Mouse (Mus musculus) ES-Bruce4 (cell line): ENCODE measurements around the gene Klc2. TPM values are rescaled to one million over a fixed set of nuclear protein-coding genes. Genes with fewer than 3 reads are reported as not detected.

Experiments
- H3K27ac ChIP-seq: 2 replicates; pipeline ENCODE4 v1.5.1; 2012; ENCODE audit warnings: low read length, inconsistent platforms; ENCODE audit not compliant: insufficient read depth
- H3K27me3 ChIP-seq: 2 replicates; pipeline ENCODE4 v1.6.1; 2012; ENCODE audit warnings: mild to moderate bottlenecking, low read length, inconsistent platforms; ENCODE audit not compliant: control insufficient read depth, poor library complexity, insufficient read depth, severe bottlenecking
- H3K36me3 ChIP-seq: 2 replicates; pipeline ENCODE4 v1.6.1; 2012; ENCODE audit warnings: inconsistent platforms, mild to moderate bottlenecking, low read length, moderate library complexity; ENCODE audit not compliant: control insufficient read depth, poor library complexity, insufficient read depth, severe bottlenecking
- H3K4me1 ChIP-seq: one replicate; pipeline ENCODE4 v1.8.1; 2011; ENCODE audit warnings: low read length; ENCODE audit not compliant: control insufficient read depth, insufficient read depth
- H3K4me3 ChIP-seq: 2 replicates; pipeline ENCODE4 v1.5.1; 2011; ENCODE audit warnings: low read depth, mild to moderate bottlenecking, low read length
- H3K9ac ChIP-seq: 2 replicates; pipeline ENCODE4 v1.6.1; 2012; ENCODE audit warnings: low read depth, mild to moderate bottlenecking, inconsistent platforms; ENCODE audit not compliant: poor library complexity, severe bottlenecking
- H3K9me3 ChIP-seq: replicated peaks from 2 replicates; pipeline ENCODE4 v1.6.1; 2012; ENCODE audit warnings: mild to moderate bottlenecking, low read length, inconsistent platforms; ENCODE audit not compliant: control insufficient read depth, poor library complexity, insufficient read depth, severe bottlenecking
- CTCF ChIP-seq: IDR thresholded peaks from one replicate; pipeline ENCODE4 v1.8.1; 2011; ENCODE audit warnings: low read depth, low read length
- EP300 ChIP-seq: IDR thresholded peaks from 2 replicates; pipeline ENCODE4 v1.6.1; 2011; ENCODE audit warnings: low read depth, low read length; ENCODE audit not compliant: insufficient read depth
- POLR2A ChIP-seq: IDR thresholded peaks from one replicate; pipeline ENCODE4 v1.8.1; 2011; ENCODE audit warnings: low read length; ENCODE audit not compliant: insufficient read depth
- polyA plus RNA-seq: library from polyadenylated mRNA; stranded (reverse); fragments of >200 nt; gene quantifications from 2 replicates; pipeline ENCODE4 v1.2.4, GENCODE M21; 2011; ENCODE audit warnings: low read depth; ENCODE audit not compliant: missing spikeins, insufficient read depth, insufficient read length

The Klc2 gene
- polyA plus RNA-seq = 24.5 and 24.7 TPM in 2 replicates

DNA sequence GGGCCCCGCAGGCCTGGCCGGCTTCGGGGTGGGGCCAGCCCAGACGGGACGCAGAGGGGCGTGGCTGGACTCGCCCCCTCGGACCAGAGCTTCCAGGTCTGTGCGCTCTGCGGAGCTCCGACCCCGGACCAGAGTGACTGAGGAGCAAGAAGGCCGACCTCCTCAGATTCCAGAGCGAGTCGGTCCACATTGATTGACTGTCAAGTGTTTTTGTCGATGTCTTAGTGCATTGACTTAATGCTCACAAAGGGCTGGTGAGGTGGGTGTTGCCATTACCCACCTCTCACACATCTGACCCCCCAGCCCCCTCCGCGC lies at the start of gene Klc2:
Gene Klc2, minus strand, starts transcription at position 177 of the 315 bp plus-strand sequence.
- TF ChIP-seq CTCF = no peak
- no peak for TF ChIP-seq EP300
- TF ChIP-seq POLR2A = no peak
- H3K9me3 ChIP-seq = no peaks in the 10 kb centered on the region
- peak within 1 kb of the TSS; percentile 95 for H3K4me3 ChIP-seq
- H3K27ac ChIP-seq = no peak within 1 kb of the TSS; the same call in 1 of the 2 replicates
- H3K4me1 ChIP-seq = no peaks in the 10 kb centered on the region
- H3K27me3 ChIP-seq = no peaks in the 10 kb centered on the region
- H3K36me3 ChIP-seq = no peaks in the 10 kb centered on the region
- peak within 1 kb of the TSS; percentile 55 for H3K9ac ChIP-seq

DNA sequence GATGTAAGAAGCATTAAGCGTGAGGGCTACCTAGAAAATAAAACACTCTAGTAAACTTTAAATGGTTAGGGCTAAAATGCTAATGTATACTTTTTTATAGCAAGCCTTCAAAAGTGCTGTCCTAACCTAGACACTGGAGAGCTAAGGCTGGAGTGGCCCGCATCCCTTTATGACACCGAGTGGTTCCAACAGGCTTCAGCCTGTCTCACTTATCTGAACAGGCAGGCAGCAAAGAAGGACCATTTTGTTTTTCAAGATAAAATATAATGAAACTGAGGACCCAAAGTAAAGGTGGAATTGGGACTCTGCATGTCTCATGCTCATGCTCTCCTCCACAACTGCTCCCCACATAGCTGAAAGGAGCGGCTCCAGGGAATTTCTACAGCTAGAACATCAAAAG lies 49.1 kb upstream of the Klc2 start:
- Histone ChIP-seq H3K9ac (no peak overlapping the region), H3K9me3 (no peaks in the 10 kb centered on the region), H3K27ac (no peak overlapping the region), H3K27me3 (no peaks in the 10 kb centered on the region), H3K4me1 (no peaks in the 10 kb centered on the region), H3K36me3 (no peaks in the 10 kb centered on the region), H3K4me3 (no peak overlapping the region)
- no peak for TF ChIP-seq CTCF
- TF ChIP-seq EP300 = no peak
- TF ChIP-seq POLR2A = no peak

DNA sequence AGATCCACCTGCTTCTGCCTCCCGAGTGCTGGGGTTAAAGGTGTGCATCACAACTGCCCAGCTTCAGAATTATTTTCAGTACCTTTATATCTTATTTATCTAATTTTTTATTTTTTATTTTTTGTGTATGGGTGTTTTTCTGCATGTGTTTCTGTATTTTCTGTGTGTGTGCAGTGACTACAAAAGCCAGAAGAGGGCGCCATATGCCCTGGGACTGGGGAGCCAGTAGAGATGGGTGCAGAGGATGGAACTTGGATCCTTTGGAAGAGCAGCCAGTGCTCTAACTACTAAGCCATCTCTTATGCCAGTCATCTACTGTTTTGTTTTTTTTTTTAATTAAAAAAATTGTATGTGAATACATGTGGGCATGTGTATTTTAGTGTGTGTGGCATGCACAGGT lies 46.0 kb upstream of the Klc2 start:
- no peak overlapping the region for H3K9ac ChIP-seq
- H3K27me3 ChIP-seq = no peaks in the 10 kb centered on the region
- TF ChIP-seq CTCF (peak; percentile 84), EP300 (no peak)
- H3K4me1 ChIP-seq = no peaks in the 10 kb centered on the region
- H3K4me3 ChIP-seq = no peak overlapping the region
- H3K27ac ChIP-seq = no peak overlapping the region
- no peaks in the 10 kb centered on the region for H3K36me3 ChIP-seq
- no peaks in the 10 kb centered on the region for H3K9me3 ChIP-seq

DNA sequence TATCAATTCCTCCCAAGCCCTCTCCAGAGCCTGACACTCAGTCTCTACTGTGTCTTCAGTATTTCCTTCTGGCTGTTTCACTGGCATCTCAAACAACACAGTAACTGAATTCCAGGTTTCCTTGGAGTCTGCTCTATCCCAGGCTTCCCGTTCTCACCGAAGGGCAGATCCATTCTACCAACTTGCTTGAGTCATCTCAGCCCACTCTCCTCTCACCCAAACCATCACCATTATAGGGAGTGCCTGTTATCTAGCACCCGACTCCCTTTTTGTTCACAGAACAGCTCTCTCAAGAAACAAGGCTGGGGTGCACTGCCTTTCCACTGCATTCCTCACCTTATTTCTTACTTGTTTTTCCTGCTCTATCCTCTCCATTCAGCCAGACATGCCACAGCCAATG lies 43.6 kb upstream of the Klc2 start:
- no peaks in the 10 kb centered on the region for H3K36me3 ChIP-seq
- no peak overlapping the region for H3K4me3 ChIP-seq
- H3K9ac ChIP-seq = no peak overlapping the region
- no peaks in the 10 kb centered on the region for H3K9me3 ChIP-seq
- no peaks in the 10 kb centered on the region for H3K4me1 ChIP-seq
- TF ChIP-seq POLR2A (no peak), EP300 (no peak), CTCF (no peak)
- no peaks in the 10 kb centered on the region for H3K27me3 ChIP-seq
- H3K27ac ChIP-seq = no peak overlapping the region

DNA sequence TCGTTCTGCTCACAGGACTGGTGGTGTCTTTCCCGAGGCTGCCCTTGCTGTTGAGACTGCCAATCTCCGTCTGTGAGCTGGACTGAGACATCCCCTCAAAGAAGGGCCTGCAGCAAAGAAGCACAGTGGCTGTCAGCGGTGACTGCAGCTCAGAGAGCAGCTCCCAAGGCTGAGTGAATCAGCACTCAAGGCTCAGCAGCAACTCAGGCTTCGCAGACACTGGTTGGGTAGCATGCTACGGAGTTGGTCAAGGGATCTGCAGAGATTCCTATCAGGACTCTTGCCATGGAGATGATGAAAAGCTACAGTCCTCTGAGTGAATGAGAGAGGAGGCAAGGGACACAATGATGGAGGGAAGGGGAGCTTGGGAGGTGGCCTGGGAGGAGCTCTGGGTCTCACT lies 33.9 kb upstream of the Klc2 start:
- no peaks in the 10 kb centered on the region for H3K4me1 ChIP-seq
- TF ChIP-seq CTCF = no peak
- no peak for TF ChIP-seq POLR2A
- TF ChIP-seq EP300 = no peak
- no peak overlapping the region for H3K9ac ChIP-seq
- no peaks in the 10 kb centered on the region for H3K9me3 ChIP-seq
- H3K27ac ChIP-seq = no peak overlapping the region
- no peaks in the 10 kb centered on the region for H3K27me3 ChIP-seq
- H3K4me3 ChIP-seq = no peak overlapping the region
- H3K36me3 ChIP-seq = no peaks in the 10 kb centered on the region

GRCm38 (mm10) chr19:5151741-5152140 lies 33.4 kb upstream of the Klc2 start:
- TF ChIP-seq EP300 (no peak), CTCF (no peak), POLR2A (no peak)
- Histone ChIP-seq H3K4me3 (no peak overlapping the region), H3K9ac (no peak overlapping the region), H3K4me1 (no peaks in the 10 kb centered on the region), H3K27me3 (no peaks in the 10 kb centered on the region), H3K27ac (no peak overlapping the region), H3K36me3 (no peaks in the 10 kb centered on the region), H3K9me3 (no peaks in the 10 kb centered on the region)
